Mouse (Mus musculus): ENCODE measurements around the gene Gm10322.

The Gm10322 gene

DNA sequence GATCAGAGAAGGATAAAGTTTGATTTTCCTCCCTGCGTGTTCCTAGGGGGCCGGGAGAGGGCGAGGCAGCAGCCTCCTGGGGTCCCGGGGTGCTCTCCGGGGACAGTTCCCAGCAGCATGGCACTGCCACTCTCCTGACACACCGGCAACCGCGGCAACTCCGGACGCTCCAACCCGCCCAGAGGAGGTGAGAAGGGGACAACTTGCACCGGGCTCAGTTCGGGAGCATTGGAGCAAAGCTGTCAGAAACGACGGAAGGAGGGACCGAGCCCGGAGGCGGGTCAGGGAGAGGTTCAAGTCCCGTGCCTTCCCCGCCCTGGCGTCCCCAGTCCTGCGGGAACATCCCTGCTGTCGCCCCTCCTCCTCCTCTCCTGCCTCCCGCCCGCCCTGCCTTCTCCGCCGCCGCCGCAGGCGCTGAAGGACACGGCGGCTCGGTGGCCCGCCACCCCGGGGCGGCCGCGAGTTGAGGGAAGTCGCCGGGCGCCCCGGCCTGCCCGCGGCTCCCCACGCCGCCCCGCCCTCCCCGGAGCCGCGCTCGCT lies at the start of gene Gm10322:
Gene Gm10322 (plus strand): TSS at position 83 of the 540 bp plus-strand sequence.
- peak; percentile 66 to 67 for DNase-seq

DNA sequence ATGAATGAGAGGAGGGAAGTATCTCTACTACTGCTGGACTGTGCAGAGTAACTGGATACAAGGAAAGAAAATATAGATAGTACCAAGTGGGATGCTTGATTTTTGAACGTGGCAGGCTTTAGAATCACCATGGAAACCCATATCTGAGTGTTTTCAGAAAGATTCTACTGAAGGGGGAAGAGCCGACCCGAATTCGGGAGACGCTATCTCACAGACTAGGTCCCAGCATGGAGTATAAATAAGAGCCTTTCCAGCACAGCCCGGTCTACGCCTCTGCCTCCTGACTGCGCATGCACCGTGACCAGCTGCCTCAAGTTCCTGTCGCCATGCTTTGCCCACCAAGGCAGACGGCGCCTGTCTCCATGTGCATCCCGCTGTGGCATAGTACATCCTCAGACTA lies 48.9 kb upstream of the Gm10322 start:
- DNase-seq: no peak

DNA sequence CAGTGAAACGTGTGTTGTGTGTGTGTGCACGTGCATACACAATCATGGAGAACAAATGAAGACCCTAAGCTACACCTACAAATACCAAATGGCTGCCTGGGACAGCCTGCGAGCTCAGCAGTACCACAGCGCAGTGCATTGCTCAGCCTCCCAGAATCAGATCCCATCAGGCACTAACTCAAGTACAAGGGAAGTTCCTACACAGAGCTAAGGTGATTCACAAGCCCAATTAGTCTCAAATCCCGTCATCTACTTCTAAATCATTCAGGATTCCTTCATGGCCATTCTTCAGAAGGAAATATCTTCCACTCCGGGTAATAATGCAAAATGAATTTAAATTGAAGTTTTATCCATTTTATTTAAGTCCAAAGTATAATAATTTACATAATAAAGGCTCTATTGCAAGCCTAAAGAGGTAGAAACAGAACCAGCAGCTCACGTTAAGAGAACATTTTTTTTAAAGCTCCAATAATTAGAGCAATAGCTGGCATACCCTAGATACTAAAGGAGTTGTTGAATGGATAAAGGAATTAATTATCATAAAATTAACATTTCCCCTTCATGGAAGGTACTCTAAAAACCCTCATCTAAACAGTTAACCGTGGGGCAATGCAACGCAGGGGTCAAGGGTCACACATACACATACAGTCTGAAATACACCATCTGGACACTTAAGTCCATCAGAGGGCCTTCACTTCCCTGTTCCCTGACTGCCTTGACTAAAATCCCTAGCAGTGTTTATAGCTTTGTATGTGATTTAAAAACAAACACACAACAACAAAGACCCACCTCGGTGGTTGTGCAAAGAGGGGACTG lies 47.0 kb upstream of the Gm10322 start:
- DNase-seq: no peak

DNA sequence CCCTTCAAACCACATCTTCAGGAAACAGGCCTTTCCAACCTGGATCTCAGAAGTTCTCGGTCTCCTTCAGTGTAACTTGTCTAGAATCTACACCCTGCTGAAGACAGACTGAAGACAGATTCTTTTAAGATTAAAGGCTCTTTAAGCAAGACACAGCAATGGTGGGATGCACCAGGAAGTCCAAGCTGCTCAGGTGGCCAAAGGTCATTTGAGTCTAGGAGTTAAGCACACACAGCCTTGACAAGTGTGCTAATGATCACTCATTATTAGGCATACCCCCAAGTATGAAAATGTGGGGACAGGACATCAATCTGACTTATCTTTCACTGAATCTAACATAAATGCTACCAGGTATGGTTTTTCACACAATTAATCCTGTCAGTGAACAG lies 46.4 kb upstream of the Gm10322 start:
- DNase-seq: no peak

DNA sequence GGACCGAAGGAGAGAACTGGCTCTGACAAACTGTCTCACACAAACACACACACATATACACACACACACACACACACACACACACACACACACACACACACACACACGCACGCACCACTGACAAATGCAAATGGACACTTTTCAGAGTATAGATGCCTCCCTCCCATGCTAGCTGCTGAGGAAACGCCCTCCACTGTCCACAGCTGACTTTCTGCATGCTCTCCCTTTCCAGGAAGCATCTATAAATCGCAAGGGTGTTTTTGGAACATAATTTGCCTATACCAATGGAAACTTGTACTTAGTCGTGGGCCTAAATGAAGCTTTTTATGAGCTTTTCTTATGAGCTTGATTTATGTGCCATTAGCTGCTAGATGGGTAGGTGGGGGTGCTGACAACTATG lies 45.5 kb upstream of the Gm10322 start:
- DNase-seq: no peak

DNA sequence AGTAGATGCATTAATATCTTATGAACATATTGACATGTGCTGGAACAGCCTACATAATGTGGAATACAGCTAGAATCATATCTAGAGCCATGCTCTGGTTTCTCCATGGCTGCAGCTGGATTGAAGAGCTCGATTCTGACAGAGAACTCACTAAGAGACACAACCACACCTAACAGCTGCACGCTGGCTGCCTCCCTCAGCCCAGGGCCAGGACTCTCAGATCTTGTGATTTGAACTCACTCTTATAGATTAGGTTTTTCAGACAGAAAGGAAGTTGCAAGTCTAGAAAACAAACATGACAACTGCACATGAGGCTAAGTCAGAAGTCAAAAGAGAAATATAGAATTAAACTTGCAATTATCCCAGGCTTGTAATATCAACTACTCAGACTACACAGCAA lies 45.1 kb upstream of the Gm10322 start:
- DNase-seq: no peak

DNA sequence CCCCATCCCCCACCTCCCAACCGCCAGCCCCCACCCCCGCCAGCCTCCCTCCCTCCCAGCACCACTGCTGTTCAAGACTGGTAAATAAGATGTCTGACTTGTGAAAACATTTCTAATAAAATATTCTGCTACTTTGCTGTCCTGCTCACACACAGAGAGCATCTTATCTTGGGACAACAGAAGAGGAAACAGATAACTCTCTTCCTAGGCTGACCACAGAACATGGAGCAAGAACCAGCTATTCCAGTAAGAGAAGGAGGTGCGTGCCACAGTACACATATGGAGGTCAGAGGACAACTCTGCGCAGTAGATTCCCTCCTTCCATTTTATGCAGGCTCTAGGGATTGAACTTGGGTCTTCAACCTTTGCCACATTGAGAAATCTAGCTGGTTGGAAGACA lies 44.6 kb upstream of the Gm10322 start:
- no peak for DNase-seq

DNA sequence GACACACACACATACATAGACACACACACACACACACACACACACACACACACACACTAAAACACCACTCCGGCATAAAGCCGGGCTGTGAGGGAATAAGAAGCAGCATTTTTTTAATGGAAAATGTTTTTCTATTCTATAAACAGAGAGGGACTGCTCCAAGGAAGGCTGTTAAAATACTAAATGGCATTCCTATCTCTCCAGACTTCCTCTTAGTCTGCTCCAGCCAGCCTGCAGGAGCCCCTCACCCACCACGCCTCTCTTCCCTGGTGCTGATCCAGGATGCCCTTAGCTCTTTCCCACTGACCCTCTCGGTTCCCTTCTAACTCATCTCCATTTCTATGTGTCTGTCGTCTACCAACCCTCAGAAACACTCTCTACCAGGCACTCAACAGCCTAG lies 43.9 kb upstream of the Gm10322 start:
- DNase-seq: no peak

DNA sequence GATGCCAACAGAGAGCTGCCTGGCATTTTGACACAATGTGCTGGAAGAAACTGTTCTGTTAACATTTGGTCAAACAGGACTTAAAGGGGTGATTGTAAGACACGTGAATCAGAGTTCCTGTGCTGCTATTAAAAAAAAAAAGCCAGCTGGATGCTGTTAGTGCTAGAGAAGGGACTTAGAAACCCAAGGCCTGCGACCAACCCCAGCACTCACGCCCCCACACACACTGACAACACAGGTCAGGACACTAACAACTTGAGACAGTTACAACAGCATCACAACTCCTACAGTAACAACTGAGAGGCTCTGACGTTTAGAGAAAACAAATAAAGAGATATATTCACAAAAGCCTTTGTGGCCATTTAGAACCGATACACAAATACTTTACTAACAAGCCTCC lies 39.6 kb upstream of the Gm10322 start:
- no peak for DNase-seq

DNA sequence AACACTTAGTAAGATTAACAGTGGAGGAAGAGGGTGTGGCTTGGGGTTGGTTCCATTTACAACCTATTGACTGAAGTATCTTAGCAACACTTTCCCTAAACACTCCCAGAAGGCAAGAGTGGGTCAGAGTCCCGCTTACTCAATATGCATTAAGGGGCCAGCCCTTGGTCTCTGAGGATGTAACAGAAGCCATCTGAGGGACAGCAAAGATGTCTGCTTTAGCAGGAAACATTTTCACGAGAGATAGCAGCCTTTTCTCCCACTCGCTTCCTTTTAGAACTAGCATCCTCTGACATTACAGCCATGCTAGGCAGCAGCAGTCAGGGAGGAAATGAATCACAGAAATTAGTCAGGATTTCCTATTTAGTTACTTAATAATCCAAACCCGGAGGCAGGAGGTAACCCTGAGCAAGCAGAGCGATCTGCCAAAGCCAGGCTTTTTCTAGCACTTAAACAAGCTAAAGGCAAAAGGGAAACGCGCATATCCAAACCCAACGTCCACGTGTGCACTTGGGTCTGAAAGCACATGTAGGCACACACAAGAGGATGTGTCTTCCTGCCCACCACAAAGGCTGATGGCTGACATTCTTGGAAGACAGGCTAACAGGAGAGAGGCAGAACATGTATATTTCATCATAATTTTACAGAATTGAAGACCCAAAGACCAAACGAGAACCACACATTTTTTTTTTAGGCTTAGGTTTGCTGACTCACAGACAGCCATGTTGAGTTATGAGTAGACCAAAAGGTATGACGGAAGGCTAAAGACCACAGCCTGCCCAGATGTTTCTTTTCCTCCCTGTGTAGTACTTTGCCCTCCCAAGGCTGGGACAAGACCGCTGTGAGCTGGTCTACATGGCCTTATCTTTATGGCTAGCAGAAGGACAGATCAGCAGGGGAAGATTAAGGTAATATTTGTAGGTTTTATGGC lies 37.7 kb upstream of the Gm10322 start:
- DNase-seq: no peak

DNA sequence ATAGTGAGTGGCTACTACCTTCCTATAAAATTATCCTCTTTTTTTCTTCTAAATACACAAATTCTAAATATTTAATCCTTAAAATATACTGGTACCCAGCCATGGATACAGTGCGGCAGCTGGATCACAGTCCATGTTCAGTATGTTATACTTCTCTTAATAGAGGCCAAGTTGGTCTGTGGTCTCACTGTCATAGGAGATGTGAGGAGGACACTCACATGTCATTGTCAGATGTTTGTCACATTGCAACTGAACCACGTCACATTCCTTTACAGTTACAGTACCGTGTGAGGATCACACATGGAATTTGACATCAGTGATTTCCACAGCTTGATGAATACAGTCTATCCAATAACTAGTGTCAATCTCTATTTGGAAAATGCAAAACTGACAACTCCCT lies 36.2 kb upstream of the Gm10322 start:
- DNase-seq: no peak

DNA sequence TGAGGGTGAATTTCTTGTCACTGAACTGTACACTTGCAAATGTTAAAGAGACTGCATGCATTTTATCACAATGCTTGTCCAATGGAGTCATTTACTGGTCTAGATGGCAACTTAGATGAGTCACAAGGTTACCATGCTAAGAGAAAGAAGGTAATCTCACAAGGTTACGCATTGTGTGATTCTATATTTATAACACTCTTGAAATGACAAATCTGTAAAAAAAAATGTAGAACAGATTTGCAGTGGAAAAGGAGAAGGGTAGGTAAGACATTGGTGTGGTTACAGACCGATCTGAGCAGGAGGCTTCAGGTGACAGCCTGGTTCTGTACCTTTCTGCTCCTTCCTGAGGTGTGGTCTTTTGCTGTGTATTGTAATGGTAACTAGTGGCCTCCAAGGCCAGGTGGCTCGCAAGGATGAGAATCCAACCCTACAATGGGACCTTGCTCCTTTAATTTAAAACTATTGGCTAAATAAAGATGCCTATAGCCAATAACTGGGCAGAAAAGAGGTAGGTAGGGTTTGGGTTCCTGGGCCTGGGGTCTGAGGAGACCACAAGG lies 35.2 kb upstream of the Gm10322 start:
- no peak for DNase-seq

DNA sequence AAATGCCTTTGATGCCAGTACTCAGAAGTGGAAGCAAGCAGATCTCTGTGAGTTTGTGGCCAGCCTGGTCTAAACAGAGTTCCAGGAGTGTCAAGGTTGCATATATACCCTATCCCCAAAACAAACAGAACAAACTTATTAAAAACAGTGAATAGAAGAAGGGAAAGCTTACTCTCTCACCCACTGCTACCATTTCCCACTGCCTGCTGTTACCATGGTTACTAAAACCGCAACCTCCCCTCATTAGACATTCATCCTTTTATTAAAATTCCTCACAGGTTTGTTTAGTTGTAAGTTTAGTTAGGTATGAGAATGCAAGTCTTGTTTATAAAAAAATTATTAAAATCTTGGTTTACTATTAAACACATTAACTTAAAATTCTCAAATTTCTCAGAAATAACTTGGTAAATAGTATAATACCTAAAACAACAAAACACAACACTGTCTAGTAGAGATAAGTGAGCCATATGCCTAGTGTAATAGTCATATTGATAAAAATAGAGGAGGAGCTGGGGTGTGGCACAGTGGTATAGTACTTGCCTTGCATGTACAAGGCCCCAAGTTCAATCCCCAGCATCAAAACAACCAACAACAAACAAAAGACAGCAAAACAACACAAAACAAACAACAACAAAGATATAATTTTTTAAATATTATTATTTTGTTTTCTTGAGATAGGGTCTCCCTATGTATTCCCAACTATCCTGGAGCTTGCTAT lies 33.9 kb upstream of the Gm10322 start:
- DNase-seq: no peak

DNA sequence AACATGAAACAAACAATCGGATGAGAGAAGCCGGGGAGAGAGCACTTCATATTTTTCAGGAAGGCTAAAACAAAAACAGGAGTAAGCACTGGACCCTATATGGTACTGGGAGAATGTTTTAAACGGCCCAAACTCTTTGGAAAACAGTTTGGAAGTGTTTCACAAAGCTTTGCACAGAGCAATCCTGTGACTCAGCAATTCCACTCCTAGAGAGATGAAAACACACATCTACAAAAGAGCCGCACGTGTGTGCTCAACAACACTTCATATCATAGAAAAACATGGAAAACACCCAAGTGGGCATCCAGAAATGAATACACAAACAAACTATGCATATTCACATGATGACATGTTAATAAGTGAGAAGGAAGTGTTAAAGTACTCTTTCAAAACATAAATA lies 30.2 kb upstream of the Gm10322 start:
- no peak for DNase-seq

DNA sequence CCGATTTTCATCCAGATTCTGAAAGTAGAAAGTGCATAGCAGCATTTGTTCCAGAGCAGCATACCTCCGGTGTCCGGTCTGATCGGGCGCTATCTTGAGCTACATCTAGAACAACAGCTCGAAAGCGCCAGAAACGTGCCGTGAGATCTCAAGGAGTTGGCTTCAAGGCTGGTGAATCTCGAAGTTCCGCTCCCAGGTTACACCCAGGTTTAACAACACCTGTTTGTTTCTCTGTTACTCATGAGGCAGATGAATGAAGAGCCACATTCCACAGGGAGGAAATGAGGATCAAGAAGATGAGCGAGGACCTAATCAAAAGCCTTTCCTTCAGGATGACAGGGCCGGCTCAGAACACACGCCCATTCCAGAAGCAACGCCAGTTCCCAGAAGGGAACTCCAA lies 29.0 kb upstream of the Gm10322 start:
- DNase-seq: no peak

DNA sequence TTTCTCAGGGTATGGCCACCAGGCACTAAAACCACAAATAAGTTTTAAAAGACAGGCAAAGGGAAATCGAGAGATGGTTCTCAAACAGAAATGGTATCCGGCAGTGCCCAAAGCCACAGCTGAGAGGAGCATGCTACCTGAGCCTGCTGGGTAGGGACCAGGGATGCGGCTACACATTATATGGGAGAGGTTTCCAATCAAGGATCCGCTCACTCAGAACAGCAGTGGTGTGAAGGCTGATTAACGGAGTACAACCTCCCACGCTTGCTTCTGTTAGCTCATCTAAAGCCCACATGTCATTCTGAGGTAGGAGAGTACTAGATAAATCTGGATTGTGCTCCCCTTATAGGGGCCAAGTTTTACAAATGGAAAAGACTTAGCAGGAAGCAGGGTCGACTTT lies 27.7 kb upstream of the Gm10322 start:
- no peak for DNase-seq

DNA sequence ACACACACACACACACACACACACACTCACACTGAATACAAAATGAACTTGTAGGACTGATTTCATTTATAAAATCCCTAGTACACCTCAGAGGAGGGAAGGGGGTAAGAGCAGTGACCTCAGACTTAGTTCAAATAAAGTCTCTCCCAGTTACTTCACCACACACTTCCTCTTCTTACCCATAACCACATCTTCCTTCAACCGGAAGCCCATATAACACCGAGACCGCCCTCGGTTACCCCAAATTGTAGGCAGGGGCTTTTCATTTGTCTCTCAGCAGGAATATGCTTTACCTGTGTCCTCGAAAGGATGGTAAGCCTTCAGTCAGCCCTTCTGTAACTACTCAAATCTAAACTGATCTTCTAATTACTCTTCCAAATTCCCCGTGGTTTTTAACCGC lies 26.4 kb upstream of the Gm10322 start:
- DNase-seq: no peak

DNA sequence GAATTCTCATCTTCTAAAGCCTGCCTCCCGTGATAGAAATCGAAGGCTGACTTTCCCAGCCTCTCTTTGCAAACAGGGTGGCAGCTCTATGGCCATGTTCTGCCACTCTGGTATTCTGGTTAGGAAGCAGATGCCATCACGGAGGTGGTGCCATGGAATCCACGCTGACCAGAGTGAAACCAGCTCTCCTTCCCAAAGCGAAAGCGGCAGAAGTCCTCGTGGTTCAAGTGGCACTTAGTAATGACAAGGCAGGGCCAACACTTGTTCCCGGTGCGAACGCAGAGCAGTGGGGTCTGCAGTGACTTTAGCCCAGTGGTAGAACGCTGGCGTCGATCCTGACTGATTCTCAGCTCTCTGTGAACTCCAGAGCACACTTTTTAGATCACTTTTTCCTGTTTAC lies 26.0 kb upstream of the Gm10322 start:
- DNase-seq: no peak

DNA sequence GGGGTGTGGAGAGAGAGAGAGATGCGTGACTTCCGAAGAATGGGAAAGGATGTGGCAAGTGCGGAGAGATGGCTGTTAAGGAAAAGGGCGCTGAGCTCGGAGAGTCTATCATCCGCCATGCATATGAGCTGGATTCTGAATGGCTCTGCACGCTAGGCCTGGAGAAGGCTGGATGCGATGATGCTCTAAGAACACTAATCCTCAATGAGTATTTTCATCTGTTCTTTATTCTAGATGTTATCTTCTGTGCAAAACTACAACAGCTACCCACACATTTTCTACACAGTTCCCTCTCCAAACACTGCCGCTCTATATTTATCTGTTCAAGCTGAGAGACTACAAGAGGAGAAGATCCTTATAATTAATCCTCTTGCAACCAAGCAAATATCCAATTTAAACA lies 25.3 kb upstream of the Gm10322 start:
- DNase-seq: no peak

DNA sequence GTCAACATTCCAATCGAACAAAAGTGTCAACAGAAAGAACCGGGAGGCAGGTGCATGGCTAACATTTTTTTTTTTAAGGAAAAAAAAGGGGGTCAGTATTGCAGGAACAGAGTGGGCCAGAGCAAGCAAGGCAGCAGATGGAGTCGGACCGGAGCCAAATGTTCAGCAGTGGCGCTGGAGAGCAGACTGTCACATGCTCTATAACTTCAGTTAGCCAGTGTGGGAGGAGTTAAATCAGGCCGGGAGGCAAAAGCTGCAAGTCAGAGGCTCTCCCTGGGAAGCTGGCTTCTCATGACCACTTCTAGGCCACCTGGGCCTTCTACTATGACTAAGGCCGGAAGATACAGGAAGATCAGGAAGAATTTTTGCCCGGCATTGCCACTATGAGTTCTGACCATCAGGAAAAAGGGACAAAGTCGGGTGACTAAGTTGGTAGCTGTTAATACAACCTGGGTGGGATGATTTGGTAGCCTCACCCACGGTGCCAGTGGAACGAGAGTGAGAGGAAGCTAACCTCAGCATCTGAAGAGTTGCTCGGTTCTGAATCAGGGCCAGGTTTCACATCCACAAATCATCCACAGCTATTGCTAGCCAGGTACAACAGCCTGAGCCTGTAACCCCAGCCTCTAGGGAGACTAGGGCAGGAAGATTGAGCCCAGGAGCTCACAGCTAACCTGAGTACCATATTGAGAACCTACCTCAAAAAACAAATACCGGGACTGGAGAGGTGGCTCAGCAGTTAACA lies 21.9 kb upstream of the Gm10322 start:
- peak; percentile 91 to 92 for DNase-seq

DNA sequence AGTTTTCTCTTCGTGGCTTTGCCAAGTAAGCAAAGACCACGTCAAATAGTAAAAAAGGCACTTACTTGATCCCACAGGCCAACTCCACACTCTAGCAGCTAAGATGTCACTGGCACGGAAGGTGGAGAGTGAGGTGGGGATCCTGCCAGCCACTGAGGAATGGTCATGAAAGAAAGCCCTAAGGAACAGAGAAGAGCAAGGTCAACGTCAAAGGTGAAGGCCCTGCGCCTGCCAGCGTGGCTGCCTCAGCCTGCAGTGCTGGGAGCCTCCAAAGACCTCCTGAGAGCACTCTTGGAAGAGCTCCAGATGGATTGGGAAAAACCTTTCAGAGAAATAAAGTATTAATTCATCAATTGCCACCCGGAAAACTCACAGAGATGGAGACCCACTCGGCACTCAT lies 15.3 kb upstream of the Gm10322 start:
- DNase-seq: no peak

DNA sequence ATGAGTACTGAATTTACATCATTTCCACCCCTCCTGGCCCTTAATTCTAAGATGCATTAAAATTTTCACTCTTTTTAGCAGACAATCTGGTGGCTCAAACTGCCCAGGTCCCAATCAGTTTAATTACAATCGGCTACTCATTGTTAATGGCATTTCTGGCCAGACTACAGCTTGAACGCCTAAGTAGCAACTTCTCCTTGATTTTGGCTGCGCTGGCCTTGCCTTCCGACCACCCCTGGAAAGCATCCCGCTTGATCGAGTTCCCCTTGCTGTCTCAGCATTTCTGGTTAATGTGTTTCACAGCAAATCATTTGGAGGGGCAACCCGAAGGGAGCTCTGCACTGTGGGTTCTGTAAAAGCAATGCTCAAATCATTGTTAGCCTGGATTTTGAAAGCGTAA lies 13.8 kb upstream of the Gm10322 start:
- no peak for DNase-seq
